Mouse (Mus musculus) stomach, postnatal 0 days (tissue): ENCODE data around the gene Mical2. TPM values are rescaled to one million over a fixed set of nuclear protein-coding genes. Genes with fewer than 3 reads are reported as not detected.

ENCODE experiments used
- ATAC-seq: fragments of 200-750 bp; cut with Nextera tagmentation; 2 replicates; pipeline ENCODE4 v1.8.0; 2017; ENCODE audit not compliant: low FRiP score, low TSS enrichment
- DNase-seq: peaks from one replicate; pipeline ENCODE4 v3.0.0-alpha.2; 2016; ENCODE audit warnings: low spot score
- H3K27ac ChIP-seq: fragments of 300-500 bp; sonication (generic); replicated peaks from 2 replicates; pipeline ENCODE4 v1.5.1; 2014; ENCODE audit warnings: mild to moderate bottlenecking, control low read depth
- H3K27me3 ChIP-seq: fragments of 300-500 bp; sonication (generic); 2 replicates; pipeline ENCODE4 v1.6.1; 2014; ENCODE audit warnings: low read length; ENCODE audit not compliant: control insufficient read depth, insufficient read depth
- H3K36me3 ChIP-seq: fragments of 300-500 bp; sonication (generic); 2 replicates; pipeline ENCODE4 v1.6.1; 2014; ENCODE audit warnings: low read length, mixed read lengths; ENCODE audit not compliant: control insufficient read depth, insufficient read depth
- H3K4me1 ChIP-seq: fragments of 300-500 bp; sonication (generic); replicated peaks from 2 replicates; pipeline ENCODE4 v1.6.1; 2014; ENCODE audit warnings: antibody characterized with exemption; ENCODE audit not compliant: control insufficient read depth, insufficient read depth
- H3K4me2 ChIP-seq: fragments of 300-500 bp; sonication (generic); replicated peaks from 2 replicates; pipeline ENCODE4 v1.6.1; 2014; ENCODE audit warnings: low read depth, mild to moderate bottlenecking, control low read depth, moderate library complexity
- H3K4me3 ChIP-seq: fragments of 300-500 bp; sonication (generic); 2 replicates; pipeline ENCODE4 v1.5.1; 2014; ENCODE audit warnings: low read depth, low read length, control low read depth
- H3K9ac ChIP-seq: fragments of 300-500 bp; sonication (generic); 2 replicates; pipeline ENCODE4 v1.6.1; 2014; ENCODE audit warnings: mild to moderate bottlenecking, low read length, control low read depth, mixed read lengths
- H3K9me3 ChIP-seq: fragments of 300-500 bp; sonication (generic); 2 replicates; pipeline ENCODE4 v1.6.1; 2016; ENCODE audit warnings: low read length; ENCODE audit not compliant: control insufficient read depth
- CTCF ChIP-seq: IDR thresholded peaks from 2 replicates; pipeline ENCODE4 v1.5.1; 2016; ENCODE audit warnings: antibody characterized with exemption, low read depth, mild to moderate bottlenecking, moderate library complexity
- EP300 ChIP-seq: optimal IDR thresholded peaks from 2 replicates; pipeline ENCODE3; 2016; ENCODE audit warnings: antibody characterized with exemption
- WGBS: fragments of 180-500 bp; shearing (Covaris S2); extraction: QIAGEN DNeasy Blood & Tissue Kit; methylation state at CpG from one replicate; pipeline ENCODE4 v1.1.7; 2014; 5-methylcytosine and 5-hydroxymethylcytosine counted together
- polyA plus RNA-seq: library from polyadenylated mRNA; unstranded; fragments of >200 nt; fragmentation: Nextera tagmentation; extraction: Ambion mirVana; gene quantifications from 2 replicates; pipeline ENCODE4 v1.2.1, GENCODE M21; 2015

The Mical2 gene
- polyA plus RNA-seq, 1 experiment from 2014 or later = 8.4 TPM

GRCm38 (mm10) chr7:112204380-112204963 lies 21.2 kb upstream of the Mical2 start:
- no peaks in the 10 kb centered on the region for H3K27me3 ChIP-seq
- no peak overlapping the region for H3K4me3 ChIP-seq
- H3K4me1 ChIP-seq = peaks cover 6% of the 10 kb centered on the region
- peak overlapping the region; percentile 27; the same call in 1 of the 2 replicates for H3K9ac ChIP-seq
- DNase-seq (no peak), ATAC-seq (peak; percentile 38; the same call in 1 of the 2 replicates)
- WGBS = 21% methylated on average over 6 of the region's 6 CpGs
- peak overlapping the region; percentile 92 for H3K27ac ChIP-seq
- H3K36me3 ChIP-seq = no peaks in the 10 kb centered on the region
- TF ChIP-seq CTCF = no peak
- no peak for TF ChIP-seq EP300
- H3K9me3 ChIP-seq = no peaks in the 10 kb centered on the region
- no peak overlapping the region for H3K4me2 ChIP-seq

- H3K4me1 ChIP-seq = peaks cover 6% of the 10 kb centered on the region
- TF ChIP-seq CTCF = no peak
- TF ChIP-seq EP300 = no peak
- no peaks in the 10 kb centered on the region for H3K9me3 ChIP-seq
- peak overlapping the region; percentile 92; the same call in 1 of the 2 replicates for H3K27ac ChIP-seq
- ATAC-seq (no peak), DNase-seq (no peak)
- 0 out of 2 replicates have a peak overlapping the region, but pooled peaks have one; percentile 13 for H3K9ac ChIP-seq
- H3K27me3 ChIP-seq = no peaks in the 10 kb centered on the region
- no peak overlapping the region for H3K4me2 ChIP-seq
- no peaks in the 10 kb centered on the region for H3K36me3 ChIP-seq
- 94% methylated on average over 6 of the region's 6 CpGs for WGBS
- H3K4me3 ChIP-seq = no peak overlapping the region
Measured at GRCm38 (mm10) chr7:112205513-112205912, 20.1 kb upstream of the Mical2 start.

- no peak for ATAC-seq
- Histone ChIP-seq H3K27me3 (no peaks in the 10 kb centered on the region), H3K9me3 (no peaks in the 10 kb centered on the region), H3K4me1 (peaks cover 4% of the 10 kb centered on the region), H3K36me3 (no peaks in the 10 kb centered on the region), H3K27ac (no peak overlapping the region), H3K4me2 (no peak overlapping the region), H3K9ac (no peak overlapping the region), H3K4me3 (no peak overlapping the region)
- WGBS = 87% methylated on average over 6 of the region's 6 CpGs
- TF ChIP-seq CTCF (no peak), EP300 (no peak)
- DNase-seq = no peak
Measured at GRCm38 (mm10) chr7:112207717-112208116, 17.9 kb upstream of the Mical2 start.

GRCm38 (mm10) chr7:112208323-112209167 lies 17.1 kb upstream of the Mical2 start:
- peak; percentile 71 for DNase-seq
- Histone ChIP-seq H3K4me1 (peaks cover 4% of the 10 kb centered on the region), H3K4me2 (no peak overlapping the region), H3K27ac (peak overlapping the region; percentile 78), H3K27me3 (no peaks in the 10 kb centered on the region), H3K36me3 (no peaks in the 10 kb centered on the region), H3K4me3 (no peak overlapping the region), H3K9me3 (no peaks in the 10 kb centered on the region), H3K9ac (no peak overlapping the region)
- TF ChIP-seq EP300 (no peak), CTCF (no peak)
- WGBS = 45% methylated on average over 10 of the region's 10 CpGs
- ATAC-seq = peak; percentile 66

- DNase-seq (no peak), ATAC-seq (no peak)
- Histone ChIP-seq H3K36me3 (no peaks in the 10 kb centered on the region), H3K4me2 (no peak overlapping the region), H3K9me3 (no peaks in the 10 kb centered on the region), H3K27me3 (no peaks in the 10 kb centered on the region), H3K4me3 (no peak overlapping the region), H3K9ac (no peak overlapping the region), H3K4me1 (no peaks in the 10 kb centered on the region), H3K27ac (no peak overlapping the region; the same call in 1 of the 2 replicates)
- no peak for TF ChIP-seq EP300
- WGBS = 81% methylated on average over 4 of the region's 4 CpGs
Measured at GRCm38 (mm10) chr7:112209621-112210020, 16.0 kb upstream of the Mical2 start.
